Mouse (Mus musculus): ENCODE data around the gene Gm49388. TPM values are rescaled to one million over a fixed set of nuclear protein-coding genes. Genes with fewer than 3 reads are reported as not detected.

Gene Gm49388
- polyA plus RNA-seq, 1 experiment from 2014 or later, result not detected

- Histone ChIP-seq H3K36me3 (ENCODE audit: control insufficient read depth, insufficient read depth, low read length) (peaks cover 10% of the 10 kb centered on the region; the same call in 1 of the 2 replicates), H3K9ac (ENCODE audit: low read length) (no peak overlapping the region)
- WGBS, result 85% methylated on average over 2 of the region's 2 CpGs
Measured at GRCm38 (mm10) chr7:127765756-127766155, 19.7 kb upstream of the Gm49388 start.

GRCm38 (mm10) chr7:127766851-127767609 lies 18.4 kb upstream of the Gm49388 start:
- Histone ChIP-seq H3K36me3 (ENCODE audit: control insufficient read depth, insufficient read depth, low read length) (peaks cover 10% of the 10 kb centered on the region; the same call in 1 of the 2 replicates), H3K27me3 (ENCODE audit: control insufficient read depth, insufficient read depth, low read length) (no peaks in the 10 kb centered on the region), H3K4me2 (ENCODE audit: low read depth, low read length, severe bottlenecking) (no peak overlapping the region), H3K4me1 (replicated peaks; ENCODE audit: control insufficient read depth, insufficient read depth, low read length) (peaks cover 14% of the 10 kb centered on the region; the same call in 1 of the 2 replicates), H3K9me3 (ENCODE audit: control insufficient read depth, low read length) (no peaks in the 10 kb centered on the region), H3K4me3 (ENCODE audit: low read depth, low read length) (no peak overlapping the region), H3K9ac (ENCODE audit: low read length) (no peak overlapping the region), H3K27ac (ENCODE audit: low read depth, low read length) (no peak overlapping the region)
- DNase-seq (ENCODE audit: low spot score), result no peak
- no peak for ATAC-seq (replicated peaks; ENCODE audit: low FRiP score)
- 80% methylated on average over 17 of the region's 17 CpGs for WGBS

More at GRCm38 (mm10) chr7:127765756-127766155, 19.7 kb upstream of the Gm49388 start:
- Histone ChIP-seq H3K27ac (ENCODE audit: low read depth, low read length) (no peak overlapping the region), H3K4me2 (ENCODE audit: low read depth, low read length, severe bottlenecking) (no peak overlapping the region), H3K27me3 (ENCODE audit: control insufficient read depth, insufficient read depth, low read length) (no peaks in the 10 kb centered on the region), H3K4me1 (replicated peaks; ENCODE audit: control insufficient read depth, insufficient read depth, low read length) (peaks cover 12% of the 10 kb centered on the region; the same call in 1 of the 2 replicates), H3K9me3 (ENCODE audit: control insufficient read depth, low read length) (no peaks in the 10 kb centered on the region), H3K4me3 (ENCODE audit: low read depth, low read length) (no peak overlapping the region)
- ATAC-seq (replicated peaks; ENCODE audit: low FRiP score) (no peak), DNase-seq (ENCODE audit: low spot score) (no peak)

- no peak overlapping the region for H3K4me2 ChIP-seq (ENCODE audit: low read depth, low read length, severe bottlenecking)
- H3K9ac ChIP-seq (ENCODE audit: low read length), result no peak overlapping the region
- no peaks in the 10 kb centered on the region for H3K9me3 ChIP-seq (ENCODE audit: control insufficient read depth, low read length)
- H3K4me1 ChIP-seq (replicated peaks; ENCODE audit: control insufficient read depth, insufficient read depth, low read length), result peaks cover 14% of the 10 kb centered on the region; the same call in 1 of the 2 replicates
- peaks cover 10% of the 10 kb centered on the region; the same call in 1 of the 2 replicates for H3K36me3 ChIP-seq (ENCODE audit: control insufficient read depth, insufficient read depth, low read length)
- no peak overlapping the region for H3K4me3 ChIP-seq (ENCODE audit: low read depth, low read length)
- WGBS, result 92% methylated on average over 19 of the region's 19 CpGs
- DNase-seq (ENCODE audit: low spot score), result no peak
- H3K27ac ChIP-seq (ENCODE audit: low read depth, low read length), result no peak overlapping the region
- H3K27me3 ChIP-seq (ENCODE audit: control insufficient read depth, insufficient read depth, low read length), result no peaks in the 10 kb centered on the region
- ATAC-seq (replicated peaks; ENCODE audit: low FRiP score), result no peak
Measured at GRCm38 (mm10) chr7:127767671-127768345, 17.6 kb upstream of the Gm49388 start.

- WGBS, result 41% methylated on average over 13 of the region's 13 CpGs
- H3K27me3 ChIP-seq (ENCODE audit: control insufficient read depth, insufficient read depth, low read length), result no peaks in the 10 kb centered on the region
- no peak overlapping the region for H3K4me3 ChIP-seq (ENCODE audit: low read depth, low read length)
- no peak for ATAC-seq (replicated peaks; ENCODE audit: low FRiP score)
- no peak for DNase-seq (ENCODE audit: low spot score)
- no peak overlapping the region; the same call in 1 of the 2 replicates for H3K9ac ChIP-seq (ENCODE audit: low read length)
- 0 out of 2 replicates have a peak overlapping the region, but pooled peaks have one; percentile 43 for H3K27ac ChIP-seq (ENCODE audit: low read depth, low read length)
- H3K4me2 ChIP-seq (ENCODE audit: low read depth, low read length, severe bottlenecking), result peak overlapping the region; percentile 63; the same call in 1 of the 2 replicates
- no peaks in the 10 kb centered on the region for H3K9me3 ChIP-seq (ENCODE audit: control insufficient read depth, low read length)
- peaks cover 6% of the 10 kb centered on the region; the same call in 1 of the 2 replicates for H3K36me3 ChIP-seq (ENCODE audit: control insufficient read depth, insufficient read depth, low read length)
- peaks cover 14% of the 10 kb centered on the region; the same call in 1 of the 2 replicates for H3K4me1 ChIP-seq (replicated peaks; ENCODE audit: control insufficient read depth, insufficient read depth, low read length)
Measured at GRCm38 (mm10) chr7:127768346-127768996, 16.9 kb upstream of the Gm49388 start.

- H3K9me3 ChIP-seq (ENCODE audit: control insufficient read depth, low read length), result no peaks in the 10 kb centered on the region
- H3K27me3 ChIP-seq (ENCODE audit: control insufficient read depth, insufficient read depth, low read length), result no peaks in the 10 kb centered on the region
- H3K4me1 ChIP-seq (replicated peaks; ENCODE audit: control insufficient read depth, insufficient read depth, low read length), result peaks cover 14% of the 10 kb centered on the region; the same call in 1 of the 2 replicates
- peak overlapping the region; percentile 65; the same call in 1 of the 2 replicates for H3K9ac ChIP-seq (ENCODE audit: low read length)
- H3K27ac ChIP-seq (ENCODE audit: low read depth, low read length), result peak overlapping the region; percentile 53; the same call in 1 of the 2 replicates
- H3K4me2 ChIP-seq (ENCODE audit: low read depth, low read length, severe bottlenecking), result peak overlapping the region; percentile 63
- DNase-seq (ENCODE audit: low spot score) (peak; percentile 87), ATAC-seq (replicated peaks; ENCODE audit: low FRiP score) (peak; percentile 90)
- H3K4me3 ChIP-seq (ENCODE audit: low read depth, low read length), result peak overlapping the region; percentile 35
- peaks cover 5% of the 10 kb centered on the region; the same call in 1 of the 2 replicates for H3K36me3 ChIP-seq (ENCODE audit: control insufficient read depth, insufficient read depth, low read length)
- 2% methylated on average over 16 of the region's 16 CpGs for WGBS
Measured at GRCm38 (mm10) chr7:127768997-127769593, 16.3 kb upstream of the Gm49388 start.

GRCm38 (mm10) chr7:127769651-127770038 lies 15.8 kb upstream of the Gm49388 start, which contains the start of gene Orai3:
Gene Orai3 (plus strand): TSS chr7:127769815.
- under 1% methylated on average over 24 of the region's 24 CpGs for WGBS

GRCm38 (mm10) chr7:127770039-127770905 lies 15.1 kb upstream of the Gm49388 start:
- DNase-seq (ENCODE audit: low spot score) (no peak), ATAC-seq (replicated peaks; ENCODE audit: low FRiP score) (peak; percentile 13; the same call in 1 of the 2 replicates)
- Histone ChIP-seq H3K27me3 (ENCODE audit: control insufficient read depth, insufficient read depth, low read length) (no peaks in the 10 kb centered on the region), H3K4me3 (ENCODE audit: low read depth, low read length) (peak overlapping the region; percentile 35), H3K4me2 (ENCODE audit: low read depth, low read length, severe bottlenecking) (peak overlapping the region; percentile 63), H3K9me3 (ENCODE audit: control insufficient read depth, low read length) (no peaks in the 10 kb centered on the region), H3K36me3 (ENCODE audit: control insufficient read depth, insufficient read depth, low read length) (peaks cover 5% of the 10 kb centered on the region; the same call in 1 of the 2 replicates), H3K4me1 (replicated peaks; ENCODE audit: control insufficient read depth, insufficient read depth, low read length) (peaks cover 14% of the 10 kb centered on the region; the same call in 1 of the 2 replicates), H3K9ac (ENCODE audit: low read length) (peak overlapping the region; percentile 65), H3K27ac (ENCODE audit: low read depth, low read length) (no peak overlapping the region)
- 6% methylated on average over 27 of the region's 27 CpGs for WGBS

More at GRCm38 (mm10) chr7:127769651-127770038, 15.8 kb upstream of the Gm49388 start, which contains the start of gene Orai3:
- Histone ChIP-seq H3K4me2 (ENCODE audit: low read depth, low read length, severe bottlenecking) (peak within 1 kb of the TSS; percentile 63), H3K9me3 (ENCODE audit: control insufficient read depth, low read length) (no peaks in the 10 kb centered on the region), H3K4me1 (replicated peaks; ENCODE audit: control insufficient read depth, insufficient read depth, low read length) (peaks cover 14% of the 10 kb centered on the region; the same call in 1 of the 2 replicates), H3K9ac (ENCODE audit: low read length) (peak within 1 kb of the TSS; percentile 65), H3K27ac (ENCODE audit: low read depth, low read length) (peak within 1 kb of the TSS; percentile 53; the same call in 1 of the 2 replicates), H3K27me3 (ENCODE audit: control insufficient read depth, insufficient read depth, low read length) (no peaks in the 10 kb centered on the region), H3K4me3 (ENCODE audit: low read depth, low read length) (peak within 1 kb of the TSS; percentile 35), H3K36me3 (ENCODE audit: control insufficient read depth, insufficient read depth, low read length) (peaks cover 5% of the 10 kb centered on the region; the same call in 1 of the 2 replicates)
- DNase-seq (ENCODE audit: low spot score) (peak; percentile 83), ATAC-seq (replicated peaks; ENCODE audit: low FRiP score) (peak; percentile 62)
